Comparison of ENCODE assay signal across 14 mouse cellular contexts in genomic region chr16:5130196-5130595, GRCm38 (mm10). TPM values are rescaled to one million over a fixed set of nuclear protein-coding genes. Genes with fewer than 3 reads are reported as not detected.
DNase-seq lines count a peak whose midpoint lies in the region; ATAC-seq lines count a peak whose summit lies in the region.
"Had no signal": no experiment of that assay in that cellular context is flagged by ENCODE, and none has a peak within 500 bp of the region (broad histone marks: within the 10 kb centered on the region; RNA-seq: fewer than 3 reads in every experiment).

No protein-coding gene starts in this region.

- 47% methylated on average over 2 of the region's 2 CpGs for WGBS in limb, embryonic 15.5 days
- 45% methylated on average over 2 of the region's 2 CpGs for WGBS in limb, embryonic 10.5 days
- 44% methylated on average over 2 of the region's 2 CpGs for WGBS in midbrain, embryonic 11.5 days
- WGBS in midbrain, embryonic 13.5 days = 27% methylated on average over 2 of the region's 2 CpGs
- WGBS in stomach, embryonic 16.5 days = 44% methylated on average over 2 of the region's 2 CpGs

- peak overlapping the region; percentile 51; the same call in 1 of the 2 replicates for H3K4me2 ChIP-seq in limb, embryonic 15.5 days
- no peak overlapping the region for H3K4me2 ChIP-seq in midbrain, embryonic 11.5 days
- no peak overlapping the region for H3K4me2 ChIP-seq in midbrain, embryonic 13.5 days (replicated peaks)
- peak overlapping the region; percentile 52 for H3K4me2 ChIP-seq in stomach, embryonic 16.5 days (ENCODE audit: low read depth, low read length)
- H3K4me2 ChIP-seq: forebrain, embryonic 12.5 days; heart, embryonic 11.5 days; hindbrain, embryonic 14.5 days had no signal

- no peak overlapping the region for H3K27ac ChIP-seq in limb, embryonic 15.5 days
- no peak overlapping the region for H3K27ac ChIP-seq in limb, embryonic 10.5 days
- no peak overlapping the region for H3K27ac ChIP-seq in midbrain, embryonic 11.5 days (ENCODE audit: low read depth, low read length)
- no peak overlapping the region for H3K27ac ChIP-seq in midbrain, embryonic 13.5 days
- H3K27ac ChIP-seq in stomach, embryonic 16.5 days (ENCODE audit: low read length) = no peak overlapping the region
- H3K27ac ChIP-seq: forebrain, embryonic 12.5 days; heart, adult 2 months; heart, embryonic 15.5 days; hindbrain, embryonic 10.5 days; hindbrain, embryonic 14.5 days had no signal

- no peak overlapping the region for H3K4me3 ChIP-seq in limb, embryonic 15.5 days
- no peak overlapping the region for H3K4me3 ChIP-seq in limb, embryonic 10.5 days
- H3K4me3 ChIP-seq in midbrain, embryonic 11.5 days (ENCODE audit: low read depth, low read length) = no peak overlapping the region
- H3K4me3 ChIP-seq in midbrain, embryonic 13.5 days (replicated peaks) = no peak overlapping the region
- peak overlapping the region; percentile 58; the same call in 1 of the 2 replicates for H3K4me3 ChIP-seq in stomach, embryonic 16.5 days (replicated peaks; ENCODE audit: low read length)
- H3K4me3 ChIP-seq: forebrain, embryonic 12.5 days; heart, adult 2 months; hindbrain, embryonic 10.5 days had no signal

- peaks cover 66% of the 10 kb centered on the region for H3K27me3 ChIP-seq in limb, embryonic 15.5 days
- peaks cover 83% of the 10 kb centered on the region for H3K27me3 ChIP-seq in limb, embryonic 10.5 days (ENCODE audit: low read depth, poor library complexity, severe bottlenecking)
- H3K27me3 ChIP-seq in midbrain, embryonic 11.5 days (ENCODE audit: control insufficient read depth, insufficient read depth, low read length) = peaks cover 38% of the 10 kb centered on the region
- peaks cover 66% of the 10 kb centered on the region for H3K27me3 ChIP-seq in midbrain, embryonic 13.5 days
- H3K27me3 ChIP-seq in stomach, embryonic 16.5 days (ENCODE audit: control insufficient read depth, insufficient read depth, low read length) = peaks cover 29% of the 10 kb centered on the region

- DNase-seq in limb, embryonic 10.5 days (ENCODE audit: low spot score) = no peak
- peak; percentile 81 for DNase-seq in midbrain, embryonic 11.5 days (ENCODE audit: low spot score, missing footprints)
- DNase-seq in testis, postnatal 14 days (ENCODE audit: low spot score) = no peak
- DNase-seq: cerebellum, adult 11-12 months had no signal

- no peak for ATAC-seq in limb, embryonic 15.5 days (ENCODE audit: insufficient number of reproducible peaks, low FRiP score, low TSS enrichment, low read depth)
- no peak for ATAC-seq in midbrain, embryonic 11.5 days (ENCODE audit: low FRiP score)
- ATAC-seq in midbrain, embryonic 13.5 days = no peak
- ATAC-seq in stomach, embryonic 16.5 days (ENCODE audit: insufficient read depth, low FRiP score) = no peak
- ATAC-seq: forebrain, embryonic 16.5 days had no signal

- H3K9me3 ChIP-seq in limb, embryonic 15.5 days = no peaks in the 10 kb centered on the region
- no peaks in the 10 kb centered on the region for H3K9me3 ChIP-seq in limb, embryonic 10.5 days (replicated peaks)
- H3K9me3 ChIP-seq in midbrain, embryonic 11.5 days (ENCODE audit: control insufficient read depth, low read length) = no peaks in the 10 kb centered on the region
- H3K9me3 ChIP-seq in midbrain, embryonic 13.5 days = no peaks in the 10 kb centered on the region
- no peaks in the 10 kb centered on the region for H3K9me3 ChIP-seq in stomach, embryonic 16.5 days (replicated peaks; ENCODE audit: control insufficient read depth, low read length)
- H3K9me3 ChIP-seq: forebrain, embryonic 12.5 days; heart, embryonic 15.5 days; hindbrain, embryonic 10.5 days had no signal

- H3K9ac ChIP-seq in limb, embryonic 15.5 days = no peak overlapping the region
- H3K9ac ChIP-seq in midbrain, embryonic 11.5 days (ENCODE audit: low read length) = no peak overlapping the region
- H3K9ac ChIP-seq in midbrain, embryonic 13.5 days (replicated peaks) = no peak overlapping the region
- H3K9ac ChIP-seq in stomach, embryonic 16.5 days (ENCODE audit: low read length) = no peak overlapping the region
- H3K9ac ChIP-seq: forebrain, embryonic 12.5 days; heart, embryonic 15.5 days; hindbrain, embryonic 14.5 days had no signal

- peaks cover 32% of the 10 kb centered on the region for H3K4me1 ChIP-seq in limb, embryonic 15.5 days
- H3K4me1 ChIP-seq in limb, embryonic 10.5 days = peaks cover 14% of the 10 kb centered on the region
- no peaks in the 10 kb centered on the region for H3K4me1 ChIP-seq in midbrain, embryonic 11.5 days (ENCODE audit: control insufficient read depth, insufficient read depth, low read length)
- H3K4me1 ChIP-seq in midbrain, embryonic 13.5 days (replicated peaks) = peaks cover 11% of the 10 kb centered on the region
- peaks cover 23% of the 10 kb centered on the region; the same call in 1 of the 2 replicates for H3K4me1 ChIP-seq in stomach, embryonic 16.5 days (ENCODE audit: control insufficient read depth, insufficient read depth, low read length)

- H3K36me3 ChIP-seq in limb, embryonic 15.5 days = no peaks in the 10 kb centered on the region
- H3K36me3 ChIP-seq in limb, embryonic 10.5 days = no peaks in the 10 kb centered on the region
- H3K36me3 ChIP-seq in midbrain, embryonic 11.5 days (ENCODE audit: control insufficient read depth, insufficient read depth, low read length) = no peaks in the 10 kb centered on the region
- no peaks in the 10 kb centered on the region for H3K36me3 ChIP-seq in midbrain, embryonic 13.5 days
- H3K36me3 ChIP-seq in stomach, embryonic 16.5 days (ENCODE audit: control insufficient read depth, insufficient read depth, low read length) = no peaks in the 10 kb centered on the region
- H3K36me3 ChIP-seq: forebrain, embryonic 12.5 days; heart, embryonic 15.5 days; hindbrain, embryonic 10.5 days had no signal

RNA-seq across cellular contexts. Expression of gene Ppl, which starts 2.0 kb away (rescaled TPM):
- 72.6 and 79.3 TPM in 2 replicates for polyA plus RNA-seq in limb, embryonic 15.5 days (2015; fragmentation: Nextera tagmentation; extraction: Ambion mirVana)
- 2.3 and 3.0 TPM in 2 replicates for polyA plus RNA-seq in limb, embryonic 10.5 days (2016; fragmentation: Nextera tagmentation; extraction: Ambion mirVana)
- 0.44 and 0.48 TPM in 2 replicates for polyA plus RNA-seq in midbrain, embryonic 11.5 days (2014; fragmentation: Nextera tagmentation; extraction: Ambion mirVana)
- 0.12 and 0.13 TPM in 2 replicates for polyA plus RNA-seq in midbrain, embryonic 13.5 days (2015; fragmentation: Nextera tagmentation; extraction: Ambion mirVana)
- polyA plus RNA-seq in stomach, embryonic 16.5 days (2015; fragmentation: Nextera tagmentation; extraction: Ambion mirVana) = 62.8 and 101 TPM in 2 replicates

RNA-seq across cellular contexts. Expression of gene Sec14l5, which starts 16.7 kb away (rescaled TPM):
- polyA plus RNA-seq in limb, embryonic 15.5 days (2015; fragmentation: Nextera tagmentation; extraction: Ambion mirVana) = 0.09 and 0.29 TPM in 2 replicates
- polyA plus RNA-seq in limb, embryonic 10.5 days (2016; fragmentation: Nextera tagmentation; extraction: Ambion mirVana) = 0.04 TPM in 1 of 2 replicates, not detected in the other
- polyA plus RNA-seq in midbrain, embryonic 11.5 days (2014; fragmentation: Nextera tagmentation; extraction: Ambion mirVana) = 0.23 and 0.25 TPM in 2 replicates
- 0.98 and 1.1 TPM in 2 replicates for polyA plus RNA-seq in midbrain, embryonic 13.5 days (2015; fragmentation: Nextera tagmentation; extraction: Ambion mirVana)
- 0.09 and 0.27 TPM in 2 replicates for polyA plus RNA-seq in stomach, embryonic 16.5 days (2015; fragmentation: Nextera tagmentation; extraction: Ambion mirVana)
- polyA plus RNA-seq: heart, embryonic 11.5 days had no signal

Comparison
In these comparisons a context has a peak if more than half of its experiments do, and no peak if none do; other contexts are left out.
1. RNA of gene Ppl, which starts 2.0 kb away (polyA plus RNA-seq): 72.6 to 79.3 TPM in limb, embryonic 15.5 days and 62.8 to 101 TPM in stomach, embryonic 16.5 days; 2.3 to 3.0 TPM in limb, embryonic 10.5 days, 0.44 to 0.48 TPM in midbrain, embryonic 11.5 days and 0.12 to 0.13 TPM in midbrain, embryonic 13.5 days; every median in the first group is over 10 times any median in the second.
2. H3K4me2 ChIP-seq: peak in limb, embryonic 15.5 days (single experiment) and stomach, embryonic 16.5 days (single experiment); none in midbrain, embryonic 11.5 days (single experiment) and midbrain, embryonic 13.5 days (single experiment).